Mouse (Mus musculus): ENCODE results near the gene Qtrt1.

- TF ChIP-seq CTCF (IDR thresholded peaks at IDR 0.05; ENCODE audit: borderline replicate concordance, control insufficient read depth, extremely low read depth, insufficient read depth, low read length, poor library complexity), result no peak
- no peak; the same call in 1 of the 2 replicates for TF ChIP-seq POLR2A (IDR thresholded peaks at IDR 0.05; ENCODE audit: control insufficient read depth, extremely low read depth, insufficient read depth, low read length, poor library complexity)
These were observed 43.5 kb upstream of the Qtrt1 start for GRCm38 (mm10) chr9:21368131-21368584.
